Mouse (Mus musculus) forebrain, postnatal 0 days (tissue): Measurements from ENCODE around the gene Smad6. TPM values are rescaled to one million over a fixed set of nuclear protein-coding genes. Genes with fewer than 3 reads are reported as not detected.

Source experiments
- ATAC-seq: fragments of 200-750 bp; cut with Nextera tagmentation; 2 replicates; pipeline ENCODE4 v1.8.0; 2017; ENCODE audit warnings: mild to moderate bottlenecking, moderate library complexity
- DNase-seq: peaks from one replicate; pipeline ENCODE4 v3.0.0-alpha.2; 2015
- H3K27ac ChIP-seq: fragments of 300-500 bp; sonication (generic); 2 replicates; pipeline ENCODE4 v1.5.1; 2014; ENCODE audit warnings: low read depth, mild to moderate bottlenecking, antibody characterized with exemption, low read length, moderate library complexity, mixed read lengths
- H3K27me3 ChIP-seq: fragments of 300-500 bp; sonication (generic); 2 replicates; pipeline ENCODE4 v1.6.1; 2014; ENCODE audit warnings: mild to moderate bottlenecking, low read length, mixed read lengths; ENCODE audit not compliant: insufficient read depth
- H3K36me3 ChIP-seq: fragments of 300-500 bp; sonication (generic); 2 replicates; pipeline ENCODE4 v1.6.1; 2014; ENCODE audit warnings: mild to moderate bottlenecking, moderate library complexity; ENCODE audit not compliant: insufficient read depth
- H3K4me1 ChIP-seq: fragments of 300-500 bp; sonication (generic); 2 replicates; pipeline ENCODE4 v1.6.1; 2014; ENCODE audit warnings: antibody characterized with exemption; ENCODE audit not compliant: insufficient read depth
- H3K4me2 ChIP-seq: fragments of 300-500 bp; sonication (generic); 2 replicates; pipeline ENCODE4 v1.6.1; 2014; ENCODE audit warnings: low read depth, mild to moderate bottlenecking, moderate library complexity
- H3K4me3 ChIP-seq: fragments of 300-500 bp; sonication (generic); 2 replicates; pipeline ENCODE4 v1.5.1; 2014; ENCODE audit warnings: low read depth, low read length, mixed read lengths
- H3K9ac ChIP-seq: fragments of 300-500 bp; sonication (generic); 2 replicates; pipeline ENCODE4 v1.6.1; 2014; ENCODE audit warnings: mild to moderate bottlenecking
- H3K9me3 ChIP-seq: fragments of 300-500 bp; sonication (generic); 2 replicates; pipeline ENCODE4 v1.6.1; 2016; ENCODE audit warnings: low read length
- CTCF ChIP-seq: sonication (generic); IDR thresholded peaks from 2 replicates; pipeline ENCODE4 v1.5.1; 2016; ENCODE audit warnings: antibody characterized with exemption, control low read depth, low read depth
- WGBS: fragments of 180-500 bp; shearing (Covaris S2); extraction: QIAGEN DNeasy Blood & Tissue Kit; methylation state at CpG from one replicate; pipeline ENCODE4 v1.1.7; 2014; 5-methylcytosine and 5-hydroxymethylcytosine counted together
- polyA plus RNA-seq: library from polyadenylated mRNA; unstranded; fragments of >200 nt; fragmentation: Nextera tagmentation; extraction: Ambion mirVana; gene quantifications from 2 replicates; pipeline ENCODE4 v1.2.1, GENCODE M21; 2015
- total RNA-seq: library from RNA; depleted of rRNA; stranded (reverse); fragments of >200 nt; gene quantifications from 2 replicates; pipeline ENCODE4 v1.2.3, GENCODE M21; 2014

Gene Smad6
- total and polyA plus RNA-seq, 2 experiments from 2014 or later, result 1.5 to 7.5 TPM

DNA sequence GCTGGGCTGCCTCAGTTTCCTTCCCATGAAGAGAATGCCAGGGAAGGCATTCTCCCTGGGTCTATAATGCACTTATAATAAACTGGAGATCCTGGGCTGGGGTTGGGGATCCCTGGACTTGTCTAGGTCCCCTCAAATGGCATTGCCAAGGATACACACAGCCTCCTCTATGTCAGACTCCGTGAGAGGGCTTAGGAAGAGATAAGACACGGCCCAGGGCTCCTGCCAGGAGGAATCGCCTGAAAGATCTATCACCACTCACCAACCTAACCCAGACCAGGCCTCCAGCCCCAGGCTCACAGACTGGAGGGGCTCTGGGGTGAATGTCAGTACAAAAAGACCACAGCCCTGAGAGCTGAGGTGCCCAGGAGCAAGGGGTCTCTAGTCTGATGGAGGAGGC is 102.2 kb downstream of the Smad6 start:
- no peak overlapping the region for H3K4me2 ChIP-seq
- H3K27me3 ChIP-seq, result no peaks in the 10 kb centered on the region; the same call in 1 of the 2 replicates
- H3K4me1 ChIP-seq, result no peaks in the 10 kb centered on the region
- H3K4me3 ChIP-seq, result no peak overlapping the region
- H3K27ac ChIP-seq, result no peak overlapping the region
- ATAC-seq (no peak), DNase-seq (no peak)
- 89% methylated on average over 3 of the region's 3 CpGs for WGBS
- H3K9me3 ChIP-seq, result no peaks in the 10 kb centered on the region
- H3K9ac ChIP-seq, result no peak overlapping the region
- no peak for TF ChIP-seq CTCF
- H3K36me3 ChIP-seq, result no peaks in the 10 kb centered on the region

DNA sequence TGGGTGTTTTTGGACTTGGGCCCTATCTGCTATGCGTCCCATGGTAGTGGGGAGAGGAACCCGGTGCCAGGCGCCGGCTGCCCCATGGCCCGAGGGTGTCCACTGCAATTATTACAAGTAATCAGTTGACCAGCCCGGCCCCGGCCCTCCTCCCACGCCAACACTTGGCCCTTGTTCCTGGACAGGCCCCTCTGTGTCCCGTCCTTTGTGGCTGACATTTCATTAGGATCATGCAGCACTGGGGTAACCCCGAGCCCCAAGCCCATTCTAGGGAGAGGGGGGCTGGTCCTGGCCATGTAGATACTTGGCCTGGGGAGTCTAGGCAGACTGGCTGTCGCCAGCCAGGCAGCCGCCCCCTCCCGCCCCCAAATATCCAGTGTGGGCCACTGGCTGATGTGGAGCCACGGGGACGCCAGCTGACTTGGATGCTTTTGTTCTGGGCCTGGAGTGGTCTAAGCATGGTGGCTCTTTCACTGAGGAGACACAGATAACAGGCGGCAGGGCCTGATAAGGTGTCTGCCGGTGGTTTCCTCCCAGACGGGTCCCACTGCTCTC is 102.8 kb downstream of the Smad6 start:
- H3K4me1 ChIP-seq, result no peaks in the 10 kb centered on the region
- WGBS, result 81% methylated on average over 18 of the region's 18 CpGs
- DNase-seq, result no peak

DNA sequence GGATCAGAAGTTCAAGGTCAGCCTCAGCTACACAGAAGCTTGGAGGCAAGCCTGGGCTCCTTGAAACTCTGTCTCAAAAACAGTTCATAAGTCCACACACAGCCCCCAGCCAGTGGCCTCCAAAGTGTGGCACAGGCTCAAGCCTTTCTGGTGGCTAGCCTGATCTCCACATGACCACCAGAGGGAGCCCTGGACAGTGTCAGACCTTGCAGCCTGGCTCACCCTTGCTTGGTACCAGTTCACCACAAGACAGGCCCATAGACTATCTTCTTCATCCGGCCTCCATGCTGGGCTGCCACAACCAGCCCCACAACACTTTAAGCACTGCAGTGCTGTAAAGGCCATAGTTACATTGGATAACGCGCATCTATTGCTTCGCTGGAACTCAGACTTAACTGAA is 103.6 kb downstream of the Smad6 start:
- ATAC-seq, result no peak

More for the DNA sequence above, 102.8 kb downstream of the Smad6 start:
- no peaks in the 10 kb centered on the region; the same call in 1 of the 2 replicates for H3K27me3 ChIP-seq
- no peaks in the 10 kb centered on the region for H3K9me3 ChIP-seq
- H3K4me3 ChIP-seq, result no peak overlapping the region
- no peak overlapping the region for H3K4me2 ChIP-seq
- TF ChIP-seq CTCF, result no peak
- no peak overlapping the region for H3K9ac ChIP-seq
- no peak overlapping the region for H3K27ac ChIP-seq
- ATAC-seq, result no peak; the same call in 1 of the 2 replicates
- no peaks in the 10 kb centered on the region for H3K36me3 ChIP-seq

DNA sequence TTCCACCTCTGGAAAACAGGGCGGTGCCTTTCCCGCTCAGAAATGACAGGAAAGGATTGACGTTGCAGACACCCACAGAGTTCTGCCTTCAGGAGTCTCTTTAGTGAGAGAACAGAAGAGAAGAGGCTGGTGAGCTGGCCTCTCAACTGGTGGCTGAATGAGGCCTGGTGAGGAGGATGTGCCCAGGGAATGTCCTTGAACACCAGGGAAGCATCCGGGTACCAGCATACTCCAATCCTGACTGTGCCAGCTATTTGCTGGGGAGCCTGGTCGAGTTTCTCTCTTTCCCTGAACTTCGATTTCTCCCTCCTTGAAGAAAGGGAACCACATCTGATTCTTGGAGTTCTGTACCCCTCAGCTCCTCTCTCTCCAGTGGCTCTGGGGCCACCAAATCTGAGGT is 105.4 kb downstream of the Smad6 start:
- H3K4me3 ChIP-seq, result no peak overlapping the region
- no peak for TF ChIP-seq CTCF
- H3K9me3 ChIP-seq, result no peaks in the 10 kb centered on the region
- no peaks in the 10 kb centered on the region for H3K36me3 ChIP-seq
- no peaks in the 10 kb centered on the region for H3K4me1 ChIP-seq
- H3K9ac ChIP-seq, result no peak overlapping the region
- DNase-seq (no peak), ATAC-seq (no peak)
- H3K4me2 ChIP-seq, result no peak overlapping the region
- 77% methylated on average over 6 of the region's 6 CpGs for WGBS
- H3K27ac ChIP-seq, result no peak overlapping the region
- H3K27me3 ChIP-seq, result no peaks in the 10 kb centered on the region; the same call in 1 of the 2 replicates

More for the DNA sequence above, 103.6 kb downstream of the Smad6 start:
- Histone ChIP-seq H3K27ac (no peak overlapping the region), H3K4me3 (no peak overlapping the region), H3K9ac (no peak overlapping the region), H3K27me3 (no peaks in the 10 kb centered on the region; the same call in 1 of the 2 replicates), H3K36me3 (no peaks in the 10 kb centered on the region), H3K4me1 (no peaks in the 10 kb centered on the region), H3K9me3 (no peaks in the 10 kb centered on the region), H3K4me2 (no peak overlapping the region)
- peak; percentile 61 for DNase-seq
- WGBS, result 68% methylated on average over 4 of the region's 4 CpGs
- peak; percentile 80 for TF ChIP-seq CTCF

DNA sequence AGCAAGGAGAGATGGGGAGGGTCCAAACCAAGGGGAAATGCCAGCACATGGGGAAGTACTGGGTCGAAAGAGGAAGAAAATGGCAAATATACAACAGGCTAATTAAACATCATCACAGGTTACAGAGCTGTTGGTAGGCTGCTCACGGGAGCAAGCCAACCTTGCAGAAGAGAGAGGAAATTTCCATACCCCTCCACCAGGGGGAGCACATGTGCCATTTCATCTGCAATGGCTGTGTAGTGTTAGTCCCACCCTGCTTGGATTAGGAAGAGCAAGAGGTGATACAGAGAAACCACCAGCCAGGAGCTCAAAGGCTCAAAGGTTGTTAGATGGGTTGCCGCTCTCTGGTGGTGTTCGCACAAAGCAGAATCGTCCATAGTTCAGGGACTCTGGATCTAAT is 105.9 kb downstream of the Smad6 start:
- no peak for ATAC-seq
- Histone ChIP-seq H3K36me3 (no peaks in the 10 kb centered on the region), H3K9ac (no peak overlapping the region), H3K27ac (no peak overlapping the region), H3K9me3 (no peaks in the 10 kb centered on the region), H3K4me1 (no peaks in the 10 kb centered on the region), H3K27me3 (no peaks in the 10 kb centered on the region; the same call in 1 of the 2 replicates), H3K4me3 (no peak overlapping the region), H3K4me2 (no peak overlapping the region)
- peak; percentile 62 for TF ChIP-seq CTCF
- no peak for DNase-seq
- 68% methylated on average over 5 of the region's 5 CpGs for WGBS

DNA sequence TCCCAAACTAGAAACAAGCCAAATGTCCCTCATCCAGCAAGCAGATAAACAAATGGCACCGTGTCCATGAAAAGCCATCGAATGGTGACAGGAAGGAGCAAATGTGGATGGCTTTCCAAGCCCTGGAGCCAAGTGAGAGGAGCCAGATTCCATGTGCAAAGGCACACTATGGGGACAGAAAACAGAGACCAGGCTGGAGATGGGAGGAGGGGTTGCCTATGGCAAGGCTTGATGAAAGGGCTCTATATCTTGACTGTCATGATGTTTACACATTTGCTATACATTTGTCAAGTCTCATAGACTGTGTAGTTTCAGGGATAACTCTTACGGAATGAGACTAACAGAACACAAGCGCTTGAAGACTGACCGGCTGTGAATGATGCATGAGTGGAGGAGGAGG is 106.9 kb downstream of the Smad6 start:
- H3K4me1 ChIP-seq, result no peaks in the 10 kb centered on the region
- no peak for ATAC-seq
- no peak overlapping the region for H3K4me3 ChIP-seq
- no peaks in the 10 kb centered on the region for H3K9me3 ChIP-seq
- TF ChIP-seq CTCF, result no peak
- no peaks in the 10 kb centered on the region; the same call in 1 of the 2 replicates for H3K27me3 ChIP-seq
- H3K27ac ChIP-seq, result no peak overlapping the region
- H3K4me2 ChIP-seq, result no peak overlapping the region
- 84% methylated on average over 5 of the region's 5 CpGs for WGBS
- DNase-seq, result no peak
- no peaks in the 10 kb centered on the region for H3K36me3 ChIP-seq
- no peak overlapping the region for H3K9ac ChIP-seq

DNA sequence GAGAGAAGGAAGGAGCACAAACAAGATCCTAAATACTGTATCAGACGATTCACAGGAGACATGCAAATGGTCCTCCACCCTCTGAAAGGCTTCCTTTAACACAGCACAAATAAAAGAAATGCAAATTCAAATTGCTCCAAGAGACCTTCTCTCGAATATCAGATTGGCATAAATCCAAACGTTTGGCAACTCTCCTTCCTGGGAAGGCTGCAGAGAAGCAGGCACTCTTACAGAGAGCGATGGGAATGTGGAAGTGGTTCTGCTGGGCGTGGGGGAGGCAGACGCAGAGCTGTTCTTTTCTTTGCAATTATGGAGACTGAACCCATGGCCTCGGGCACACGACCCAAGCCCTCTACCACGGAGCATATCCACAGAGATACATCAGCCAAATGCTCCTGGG is 109.8 kb downstream of the Smad6 start:
- peak; percentile 48; the same call in 1 of the 2 replicates for ATAC-seq
- H3K27me3 ChIP-seq, result no peaks in the 10 kb centered on the region; the same call in 1 of the 2 replicates
- H3K4me1 ChIP-seq, result no peaks in the 10 kb centered on the region
- no peaks in the 10 kb centered on the region for H3K9me3 ChIP-seq
- TF ChIP-seq CTCF, result no peak
- no peak overlapping the region for H3K9ac ChIP-seq
- WGBS, result 14% methylated on average over 9 of the region's 9 CpGs
- H3K27ac ChIP-seq, result no peak overlapping the region
- H3K4me3 ChIP-seq, result no peak overlapping the region
- peak; percentile 65 for DNase-seq
- no peak overlapping the region for H3K4me2 ChIP-seq
- H3K36me3 ChIP-seq, result no peaks in the 10 kb centered on the region
